Mouse (Mus musculus) kidney, postnatal 0 days (tissue): ENCODE measurements at regions not wholly inside any gene's neighbourhood (a gene's known extent, or its start where the extent isn't known, plus 50 kb on each side); places are given as distances from the start of the nearest gene placed in this dataset.

ENCODE experiments used
- ATAC-seq: fragments of 200-750 bp; cut with Nextera tagmentation; replicated peaks from 2 replicates; pipeline ENCODE4 v1.8.0; 2017; ENCODE audit warnings: low read depth, moderate number of reproducible peaks, moderate TSS enrichment, moderate library complexity; ENCODE audit not compliant: low FRiP score
- DNase-seq: peaks from one replicate; pipeline ENCODE4 v3.0.0-alpha.2; 2016; ENCODE audit warnings: low spot score
- H3K27ac ChIP-seq: fragments of 300-500 bp; sonication (generic); 2 replicates; pipeline ENCODE4 v1.5.1; 2014; ENCODE audit warnings: mild to moderate bottlenecking
- H3K27me3 ChIP-seq: fragments of 300-500 bp; sonication (generic); 2 replicates; pipeline ENCODE4 v1.6.1; 2014; ENCODE audit warnings: low read length, mixed read lengths; ENCODE audit not compliant: insufficient read depth
- H3K36me3 ChIP-seq: fragments of 300-500 bp; sonication (generic); 2 replicates; pipeline ENCODE4 v1.6.1; 2014; ENCODE audit warnings: low read length, mixed read lengths; ENCODE audit not compliant: insufficient read depth
- H3K4me1 ChIP-seq: fragments of 300-500 bp; sonication (generic); replicated peaks from 2 replicates; pipeline ENCODE4 v1.6.1; 2014; ENCODE audit warnings: antibody characterized with exemption, low read length, mixed read lengths; ENCODE audit not compliant: insufficient read depth
- H3K4me2 ChIP-seq: fragments of 300-500 bp; sonication (generic); 2 replicates; pipeline ENCODE4 v1.6.1; 2014; ENCODE audit warnings: mild to moderate bottlenecking, low read length, moderate library complexity, mixed read lengths
- H3K4me3 ChIP-seq: fragments of 300-500 bp; sonication (generic); replicated peaks from 2 replicates; pipeline ENCODE4 v1.5.1; 2014; ENCODE audit warnings: low read depth, low read length
- H3K9ac ChIP-seq: fragments of 300-500 bp; sonication (generic); 2 replicates; pipeline ENCODE4 v1.6.1; 2014; ENCODE audit warnings: low read depth, low read length
- H3K9me3 ChIP-seq: fragments of 300-500 bp; sonication (generic); replicated peaks from 2 replicates; pipeline ENCODE4 v1.6.1; 2016; ENCODE audit warnings: low read length, inconsistent platforms, mixed read lengths
- CTCF ChIP-seq: IDR thresholded peaks from 2 replicates; pipeline ENCODE4 v1.5.1; 2016; ENCODE audit warnings: antibody characterized with exemption, low read depth, mild to moderate bottlenecking, moderate library complexity
- WGBS: fragments of 180-500 bp; shearing (Covaris S2); extraction: QIAGEN DNeasy Blood & Tissue Kit; methylation state at CpG from one replicate; pipeline ENCODE4 v1.1.7; 2014; 5-methylcytosine and 5-hydroxymethylcytosine counted together

- DNase-seq (peak; percentile 35), ATAC-seq (no peak)
- no peak overlapping the region for H3K4me3 ChIP-seq
- peaks cover 19% of the 10 kb centered on the region for H3K4me1 ChIP-seq
- 23% methylated on average over 5 of the region's 5 CpGs for WGBS
- H3K9me3 ChIP-seq: no peaks in the 10 kb centered on the region
- no peak overlapping the region for H3K9ac ChIP-seq
- peak overlapping the region; percentile 37 for H3K4me2 ChIP-seq
- no peaks in the 10 kb centered on the region for H3K36me3 ChIP-seq
- H3K27ac ChIP-seq: peak overlapping the region; percentile 26; the same call in 1 of the 2 replicates
- no peaks in the 10 kb centered on the region for H3K27me3 ChIP-seq
- TF ChIP-seq CTCF: no peak
Observed at GRCm38 (mm10) chr3:121890563-121890962, 61.8 kb upstream of the Arhgap29 start.

- H3K9me3 ChIP-seq: no peaks in the 10 kb centered on the region
- H3K4me3 ChIP-seq: peak overlapping the region; percentile 9
- no peaks in the 10 kb centered on the region for H3K27me3 ChIP-seq
- ATAC-seq: no peak; the same call in 1 of the 2 replicates
- peak overlapping the region; percentile 49 for H3K4me2 ChIP-seq
- H3K27ac ChIP-seq: peak overlapping the region; percentile 37; the same call in 1 of the 2 replicates
- no peaks in the 10 kb centered on the region for H3K36me3 ChIP-seq
- H3K4me1 ChIP-seq: peaks cover 18% of the 10 kb centered on the region
- peak; percentile 91 for DNase-seq
- WGBS: 11% methylated on average over 15 of the region's 15 CpGs
- no peak for TF ChIP-seq CTCF
- H3K9ac ChIP-seq: no peak overlapping the region
Observed at GRCm38 (mm10) chr3:121886870-121887605, 65.3 kb upstream of the Arhgap29 start.

GRCm38 (mm10) chr3:121886309-121886708 is 66.0 kb upstream of the Arhgap29 start:
- WGBS: 45% methylated on average over 10 of the region's 10 CpGs
- H3K9ac ChIP-seq: no peak overlapping the region
- ATAC-seq: no peak
- peak overlapping the region; percentile 37; the same call in 1 of the 2 replicates for H3K27ac ChIP-seq
- H3K4me2 ChIP-seq: peak overlapping the region; percentile 49
- H3K4me1 ChIP-seq: peaks cover 18% of the 10 kb centered on the region
- TF ChIP-seq CTCF: no peak
- H3K27me3 ChIP-seq: no peaks in the 10 kb centered on the region
- peak overlapping the region; percentile 9; the same call in 1 of the 2 replicates for H3K4me3 ChIP-seq
- no peaks in the 10 kb centered on the region for H3K9me3 ChIP-seq
- DNase-seq: no peak
- no peaks in the 10 kb centered on the region for H3K36me3 ChIP-seq

DNA sequence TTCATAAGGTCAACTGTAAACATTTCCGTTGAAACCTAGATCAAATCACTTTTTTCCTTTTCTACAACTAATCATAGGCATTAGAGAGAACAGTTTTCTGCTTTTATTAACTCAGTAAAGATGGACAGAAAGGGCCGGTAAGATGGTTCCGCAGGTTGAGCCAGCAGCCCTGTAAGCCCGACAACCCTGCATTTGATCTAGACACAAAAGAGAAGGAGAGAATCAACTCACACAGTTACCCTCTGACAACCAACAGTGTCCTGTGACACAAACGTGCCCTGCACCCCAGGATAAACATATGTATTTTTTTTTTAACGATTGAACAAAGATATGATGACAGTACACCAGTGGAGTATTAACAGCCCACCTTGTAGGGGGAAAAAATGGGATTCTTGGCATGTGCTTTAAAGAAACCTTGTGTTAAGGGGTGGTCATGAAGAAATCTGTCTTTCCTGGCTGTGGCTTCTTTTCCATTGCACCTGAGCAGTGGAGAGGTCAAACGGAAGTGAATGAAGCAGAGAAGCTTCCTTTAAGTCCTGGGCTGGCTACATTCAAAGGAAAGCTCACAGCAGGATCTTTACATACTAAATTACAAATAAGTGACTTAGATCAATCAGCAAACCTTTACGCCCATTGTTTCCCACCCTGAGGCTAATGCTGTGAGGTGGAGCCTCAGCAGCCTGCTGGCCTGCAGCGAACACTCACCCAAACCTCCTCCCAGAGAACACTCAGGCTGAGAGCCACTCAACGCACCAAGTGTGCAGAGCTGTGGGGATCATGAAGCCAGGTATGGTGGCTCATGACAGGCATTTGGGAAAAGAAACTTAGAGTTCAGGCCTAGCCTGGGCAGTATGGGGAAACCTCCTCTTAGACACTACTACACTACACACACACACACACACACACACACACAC is 66.8 kb upstream of the Arhgap29 start:
- H3K27me3 ChIP-seq: no peaks in the 10 kb centered on the region
- TF ChIP-seq CTCF: no peak
- DNase-seq: no peak
- H3K9me3 ChIP-seq: no peaks in the 10 kb centered on the region
- WGBS: 24% methylated on average over 10 of the region's 10 CpGs
- peak overlapping the region; percentile 37; the same call in 1 of the 2 replicates for H3K27ac ChIP-seq
- ATAC-seq: no peak
- H3K4me1 ChIP-seq: peaks cover 14% of the 10 kb centered on the region
- no peak overlapping the region for H3K9ac ChIP-seq
- H3K4me2 ChIP-seq: peak overlapping the region; percentile 21; the same call in 1 of the 2 replicates
- no peak overlapping the region for H3K4me3 ChIP-seq
- no peaks in the 10 kb centered on the region for H3K36me3 ChIP-seq

DNA sequence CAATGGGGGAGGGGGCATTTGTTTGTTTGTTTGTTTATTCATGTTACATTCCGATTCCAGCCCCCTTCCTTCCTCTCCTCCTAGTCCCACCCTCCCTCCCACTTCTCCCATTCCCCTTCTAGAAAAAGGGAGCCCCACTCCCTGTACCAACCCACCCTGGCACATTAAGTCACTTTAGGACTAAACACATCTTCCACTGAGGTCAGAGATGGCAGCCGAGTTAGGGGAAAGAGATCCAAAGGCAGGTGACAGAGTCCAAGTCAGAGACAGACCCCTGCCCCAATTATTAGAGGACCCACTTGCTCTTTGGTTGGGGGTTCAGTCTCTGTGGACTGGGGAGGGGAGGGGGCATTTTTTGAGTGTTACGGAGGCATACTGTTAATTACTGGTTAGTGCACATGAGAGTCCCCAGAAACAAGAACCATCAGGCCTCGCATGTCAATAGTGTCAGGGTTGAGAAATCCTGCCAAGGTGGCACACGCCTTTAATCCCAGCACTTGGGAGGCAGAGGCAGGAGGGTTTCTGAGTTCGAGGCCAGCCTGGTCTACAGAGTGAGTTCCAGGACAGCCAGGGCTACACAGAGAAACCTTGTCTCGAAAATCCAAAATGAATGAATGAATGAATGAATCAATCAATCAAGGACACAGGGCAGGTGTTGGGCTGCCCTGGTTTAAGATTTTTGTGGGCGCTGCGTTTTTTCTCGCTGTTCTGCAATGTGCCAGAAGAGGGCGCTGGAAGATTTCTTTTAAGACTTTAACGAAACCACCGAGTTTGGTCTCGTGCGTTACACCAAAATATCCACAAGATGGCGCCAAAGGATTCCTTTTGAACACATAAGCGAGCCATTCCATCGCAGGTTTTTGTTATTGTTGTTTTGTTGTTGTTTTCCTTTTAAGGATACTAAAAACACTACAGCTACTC is 67.8 kb upstream of the Arhgap29 start:
- ATAC-seq: peak; percentile 47; the same call in 1 of the 2 replicates

More for the DNA sequence above, 67.8 kb upstream of the Arhgap29 start:
- Histone ChIP-seq H3K36me3 (no peaks in the 10 kb centered on the region), H3K4me2 (peak overlapping the region; percentile 21; the same call in 1 of the 2 replicates), H3K9ac (no peak overlapping the region), H3K4me3 (no peak overlapping the region), H3K9me3 (no peaks in the 10 kb centered on the region), H3K4me1 (peaks cover 14% of the 10 kb centered on the region), H3K27ac (no peak overlapping the region), H3K27me3 (no peaks in the 10 kb centered on the region)
- 24% methylated on average over 18 of the region's 18 CpGs for WGBS
- TF ChIP-seq CTCF: peak; percentile 99
- DNase-seq: peak; percentile 92
